In the genomic region with DNA sequence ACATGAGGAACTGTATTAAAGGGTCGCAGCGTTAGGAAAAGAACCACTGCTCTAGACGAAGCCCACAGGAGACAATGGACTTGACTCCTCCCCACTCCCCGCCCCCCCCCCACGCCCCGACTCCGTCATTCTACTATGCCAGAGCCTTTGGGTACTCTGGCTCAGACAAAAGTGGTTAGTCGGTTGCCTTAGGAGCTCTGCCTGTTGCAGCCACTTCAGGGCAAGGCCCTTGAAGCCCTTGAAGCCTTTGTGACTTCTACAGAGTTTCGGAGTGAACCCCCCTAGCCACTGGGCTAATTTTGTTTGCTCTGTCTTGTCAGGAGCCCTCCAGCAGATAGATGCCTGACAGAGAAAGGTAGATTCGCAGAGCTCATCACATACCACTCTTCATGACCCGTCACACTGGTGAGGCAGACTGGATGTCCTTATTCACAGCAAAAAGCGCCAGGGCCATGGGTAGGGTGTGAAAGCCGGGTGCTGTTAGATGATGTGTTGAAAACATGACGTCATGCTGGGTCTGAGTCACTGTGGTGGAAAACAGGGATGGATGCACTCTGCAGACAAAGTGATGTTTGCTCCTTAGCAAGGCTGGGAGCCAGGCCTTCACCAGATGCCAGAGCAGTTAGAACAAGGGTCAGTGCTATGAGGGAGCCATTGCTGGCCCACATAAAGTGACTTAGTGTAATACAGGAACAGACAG, we compare ENCODE assay signal across 18 mouse cellular contexts. TPM values are rescaled to one million over a fixed set of nuclear protein-coding genes. Genes with fewer than 3 reads are reported as not detected.
DNase-seq lines count a peak whose midpoint lies in the region; ATAC-seq and TF ChIP-seq lines count a peak whose summit lies in the region.
"Had no signal": no experiment of that assay in that cellular context is flagged by ENCODE, and none has a peak within 500 bp of the region (broad histone marks: within the 10 kb centered on the region; RNA-seq: fewer than 3 reads in every experiment).

No protein-coding gene starts in this region.

- H3K4me3 ChIP-seq in kidney, embryonic 15.5 days (replicated peaks) = no peak overlapping the region
- no peak overlapping the region for H3K4me3 ChIP-seq in heart, adult 2 months
- H3K4me3 ChIP-seq: embryonic facial prominence, embryonic 12.5 days; left cerebral cortex, adult 2 months; limb, embryonic 13.5 days; midbrain, embryonic 12.5 days had no signal

- 69% methylated on average over 14 of the region's 14 CpGs for WGBS in kidney, embryonic 15.5 days
- WGBS in heart, adult 2 months = 48% methylated on average over 14 of the region's 14 CpGs

- no peak overlapping the region for H3K9ac ChIP-seq in kidney, embryonic 15.5 days
- no peak overlapping the region for H3K9ac ChIP-seq in heart, adult 2 months (ENCODE audit: low read depth, low read length)
- H3K9ac ChIP-seq: embryonic facial prominence, embryonic 12.5 days; limb, embryonic 13.5 days; midbrain, embryonic 12.5 days had no signal

- H3K4me2 ChIP-seq in kidney, embryonic 15.5 days = no peak overlapping the region
- H3K4me2 ChIP-seq: embryonic facial prominence, embryonic 12.5 days; limb, embryonic 13.5 days; midbrain, embryonic 12.5 days had no signal

- H3K36me3 ChIP-seq in kidney, embryonic 15.5 days = no peaks in the 10 kb centered on the region
- H3K36me3 ChIP-seq in heart, adult 2 months (ENCODE audit: control insufficient read depth, insufficient read depth, low read length) = no peaks in the 10 kb centered on the region
- H3K36me3 ChIP-seq: embryonic facial prominence, embryonic 12.5 days; limb, embryonic 13.5 days; midbrain, embryonic 12.5 days had no signal

- no peak for DNase-seq in kidney, postnatal 4 days
- peak; percentile 79 for DNase-seq in 3T3-L1 (ENCODE audit: low read depth, low spot score)
- DNase-seq in heart, adult 2 months = peak; percentile 25 to 36
- peak; percentile 60 to 62 for DNase-seq in heart, postnatal 10 days
- DNase-seq in thymus, postnatal 0 days (ENCODE audit: low spot score) = no peak
- DNase-seq in adrenal gland, postnatal 36 days = no peak
- DNase-seq: cerebellum, postnatal 25 days; gastrocnemius, postnatal 10 days; kidney, postnatal 10 days; lung, adult 2 months; thymus, postnatal 4 days had no signal

- TF ChIP-seq CTCF in heart, adult 2 months (IDR thresholded peaks at IDR 0.05) = no peak

- no peaks in the 10 kb centered on the region for H3K9me3 ChIP-seq in kidney, embryonic 15.5 days (replicated peaks)
- H3K9me3 ChIP-seq: embryonic facial prominence, embryonic 12.5 days; limb, embryonic 13.5 days; midbrain, embryonic 12.5 days had no signal

- ATAC-seq in kidney, embryonic 15.5 days (replicated peaks; ENCODE audit: low FRiP score) = 0 out of 2 replicates have a peak, but pooled peaks have one; percentile 9
- ATAC-seq in megakaryocyte progenitor cell, adult 5-6 weeks (replicated peaks; ENCODE audit: poor library complexity) = no peak

- intact Hi-C loops in heart, adult 2 months (cut with DNase I) = no loop called here
- intact Hi-C loops in heart, postnatal 10 days (cut with DNase I) = no loop called here

- no peak overlapping the region for H3K27ac ChIP-seq in kidney, embryonic 15.5 days
- no peak overlapping the region for H3K27ac ChIP-seq in heart, adult 2 months
- H3K27ac ChIP-seq: embryonic facial prominence, embryonic 12.5 days; left cerebral cortex, adult 2 months; limb, embryonic 13.5 days; midbrain, embryonic 12.5 days had no signal

- H3K4me1 ChIP-seq in kidney, embryonic 15.5 days = no peaks in the 10 kb centered on the region
- H3K4me1 ChIP-seq in heart, adult 2 months (ENCODE audit: control insufficient read depth, insufficient read depth, low read length) = no peaks in the 10 kb centered on the region
- H3K4me1 ChIP-seq: midbrain, embryonic 12.5 days had no signal

- no peak for TF ChIP-seq POLR2A in heart, adult 2 months (IDR thresholded peaks at IDR 0.05; ENCODE audit: insufficient read depth, low read depth, low read length)

- H3K27me3 ChIP-seq in kidney, embryonic 15.5 days = no peaks in the 10 kb centered on the region
- no peaks in the 10 kb centered on the region for H3K27me3 ChIP-seq in heart, adult 2 months (ENCODE audit: control insufficient read depth, insufficient read depth, low read length)
- H3K27me3 ChIP-seq: embryonic facial prominence, embryonic 12.5 days; limb, embryonic 13.5 days; midbrain, embryonic 12.5 days had no signal

- no peaks in the 10 kb centered on the region for H3K79me2 ChIP-seq in heart, adult 2 months (replicated peaks; ENCODE audit: control insufficient read depth, insufficient read depth, low read length)

- TF ChIP-seq EP300 in heart, adult 2 months (IDR thresholded peaks at IDR 0.05; ENCODE audit: insufficient read depth, low read depth, low read length) = no peak

RNA-seq across cellular contexts. Expression of a gene that starts 10.1 kb away (rescaled TPM):
- polyA plus RNA-seq in kidney, embryonic 15.5 days (2015; fragmentation: Nextera tagmentation; extraction: Ambion mirVana) = 10.0 and 11.6 TPM in 2 replicates
- under 1 TPM in 1 of 2 experiments, not detected in 1; 0.10 TPM for total RNA-seq in heart, adult 2 months (2021)
- 0.25 TPM in 1 of 2 replicates, not detected in the other for polyA plus RNA-seq in heart, adult 2 months (2012; rRNA removed)
- under 1 TPM in 1 of 2 experiments, not detected in 1; 0.29 TPM for total RNA-seq in heart, postnatal 10 days (2021)
- polyA plus RNA-seq in thymus, postnatal 0 days (2015; fragmentation: Nextera tagmentation; extraction: Ambion mirVana) = 12.8 and 14.3 TPM in 2 replicates
- 0.27 TPM in 1 of 2 replicates, not detected in the other for total RNA-seq in megakaryocyte progenitor cell, adult 5-6 weeks (2015)
- 0.12 TPM in 1 of 2 replicates, not detected in the other for total RNA-seq in megakaryocyte progenitor cell, adult 5-6 weeks (2017)
- under 1 TPM in 1 of 2 experiments, not detected in 1; 0.86 TPM for total RNA-seq in adrenal gland, postnatal 36 days (2021)
- total RNA-seq: MEL had no signal

Comparison
In these comparisons a context has a peak if more than half of its experiments do, and no peak if none do; other contexts are left out.
1. DNase-seq: peak in 3T3-L1 (single experiment), heart, adult 2 months (2 of 2) and heart, postnatal 10 days (2 of 2); none in kidney, postnatal 4 days (0 of 2), thymus, postnatal 0 days (single experiment) and adrenal gland, postnatal 36 days (0 of 2).